Comparison of ENCODE assay signal across 16 mouse cellular contexts in genomic region chr11:114673719-114674050, GRCm38 (mm10). TPM values are rescaled to one million over a fixed set of nuclear protein-coding genes. Genes with fewer than 3 reads are reported as not detected.
DNase-seq lines count a peak whose midpoint lies in the region; ATAC-seq and TF ChIP-seq lines count a peak whose summit lies in the region.
"Had no signal": no experiment of that assay in that cellular context is flagged by ENCODE, and none has a peak within 500 bp of the region (broad histone marks: within the 10 kb centered on the region; RNA-seq: fewer than 3 reads in every experiment).

No protein-coding gene starts in this region.

- no peak for ATAC-seq in kidney, embryonic 15.5 days (replicated peaks; ENCODE audit: low FRiP score)
- no peak for ATAC-seq in forebrain, postnatal 0 days

- peak overlapping the region; percentile 18; the same call in 1 of the 2 replicates for H3K27ac ChIP-seq in kidney, embryonic 15.5 days
- peak overlapping the region; percentile 53; the same call in 1 of the 2 replicates for H3K27ac ChIP-seq in ES-E14 (ENCODE audit: insufficient read depth, low read depth, low read length, poor library complexity, severe bottlenecking)
- peak overlapping the region; percentile 9; the same call in 1 of the 2 replicates for H3K27ac ChIP-seq in limb, embryonic 10.5 days
- no peak overlapping the region for H3K27ac ChIP-seq in forebrain, postnatal 0 days (ENCODE audit: low read depth, low read length)
- H3K27ac ChIP-seq: neural tube, embryonic 12.5 days had no signal

- no peak overlapping the region for H3K4me3 ChIP-seq in kidney, embryonic 15.5 days (replicated peaks)
- peak overlapping the region; percentile 64 for H3K4me3 ChIP-seq in C2C12 (ENCODE audit: insufficient read depth, poor library complexity, severe bottlenecking)
- no peak overlapping the region for H3K4me3 ChIP-seq in ES-E14 (ENCODE audit: insufficient read depth in 1 of 2, low read depth in 1 of 2, low read length in 2 of 2, poor library complexity in 1 of 2, severe bottlenecking in 1 of 2)
- H3K4me3 ChIP-seq in limb, embryonic 10.5 days: no peak overlapping the region
- H3K4me3 ChIP-seq in forebrain, postnatal 0 days (ENCODE audit: low read depth, low read length): no peak overlapping the region
- H3K4me3 ChIP-seq: neural tube, embryonic 12.5 days had no signal

- H3K4me2 ChIP-seq in kidney, embryonic 15.5 days: no peak overlapping the region
- no peak overlapping the region for H3K4me2 ChIP-seq in forebrain, postnatal 0 days (ENCODE audit: low read depth)
- H3K4me2 ChIP-seq: neural tube, embryonic 12.5 days had no signal

- WGBS in kidney, embryonic 15.5 days: 70% methylated on average over 2 of the region's 2 CpGs
- WGBS in limb, embryonic 10.5 days: 85% methylated on average over 2 of the region's 2 CpGs
- 85% methylated on average over 2 of the region's 2 CpGs for WGBS in forebrain, postnatal 0 days

- no peak for DNase-seq in kidney, postnatal 25 days
- no peak for DNase-seq in ES-E14 (ENCODE audit: low read depth, low spot score)
- DNase-seq in limb, embryonic 10.5 days (ENCODE audit: low spot score): no peak
- no peak for DNase-seq in right cerebral cortex, postnatal 10 days (ENCODE audit: low spot score in 2 of 2)
- no peak for DNase-seq in forebrain, postnatal 0 days
- no peak for DNase-seq in spleen, postnatal 14 days (ENCODE audit: low spot score in 2 of 2)
- DNase-seq: cerebellum, postnatal 10 days; gastrocnemius, postnatal 10 days; heart, postnatal 14 days; lung, adult 18-20 months; lung, postnatal 36 days; thymus, postnatal 4 days had no signal

- peaks cover 90% of the 10 kb centered on the region for H3K79me3 ChIP-seq in C2C12 (ENCODE audit: low read depth)

- peaks cover 7% of the 10 kb centered on the region; the same call in 1 of the 2 replicates for H3K27me3 ChIP-seq in kidney, embryonic 15.5 days
- no peaks in the 10 kb centered on the region for H3K27me3 ChIP-seq in C2C12 (ENCODE audit: control insufficient read depth, insufficient read depth, insufficient read length)
- peaks cover 13% of the 10 kb centered on the region for H3K27me3 ChIP-seq in limb, embryonic 10.5 days (ENCODE audit: low read depth, poor library complexity, severe bottlenecking)
- H3K27me3 ChIP-seq in forebrain, postnatal 0 days (ENCODE audit: insufficient read depth, low read length): no peaks in the 10 kb centered on the region
- H3K27me3 ChIP-seq: Patski had no signal

- H3ac ChIP-seq in C2C12 (ENCODE audit: control insufficient read depth, insufficient read length, low read depth): peak overlapping the region; percentile 66

- peaks cover 64% of the 10 kb centered on the region for H3K4me1 ChIP-seq in kidney, embryonic 15.5 days
- peaks cover 0 to 27% of the 10 kb centered on the region in 2 experiments; a peak in 2 of 4 replicates for H3K4me1 ChIP-seq in ES-E14 (ENCODE audit: control insufficient read depth in 2 of 2, insufficient read depth in 2 of 2, low read length in 2 of 2, poor library complexity in 1 of 2)
- peaks cover 65% of the 10 kb centered on the region for H3K4me1 ChIP-seq in limb, embryonic 10.5 days
- H3K4me1 ChIP-seq in forebrain, postnatal 0 days (ENCODE audit: insufficient read depth): peaks cover 9% of the 10 kb centered on the region

- peaks cover 100% of the 10 kb centered on the region for H3K79me2 ChIP-seq in C2C12 (ENCODE audit: control insufficient read depth, insufficient read depth)

- in situ Hi-C loops in ES-E14 (cut with MboI; ENCODE audit: low sequenced_read_pairs in 2 of 2, unreplicated experiment in 2 of 2): no loop called here

- peaks cover 42% of the 10 kb centered on the region for H3K36me3 ChIP-seq in kidney, embryonic 15.5 days
- H3K36me3 ChIP-seq in C2C12 (ENCODE audit: control insufficient read depth, insufficient read depth) (peaks cover 69% of the 10 kb centered on the region), ES-E14 (ENCODE audit: control insufficient read depth, insufficient read depth, low read length, poor library complexity, severe bottlenecking) (peaks cover 49% of the 10 kb centered on the region)
- peaks cover 49% of the 10 kb centered on the region for H3K36me3 ChIP-seq in limb, embryonic 10.5 days
- peaks cover 44% of the 10 kb centered on the region for H3K36me3 ChIP-seq in forebrain, postnatal 0 days (ENCODE audit: insufficient read depth)

- no peaks in the 10 kb centered on the region for H3K9me3 ChIP-seq in kidney, embryonic 15.5 days (replicated peaks)
- H3K9me3 ChIP-seq in ES-E14 (ENCODE audit: control insufficient read depth, insufficient read depth, low read depth, low read length): no peaks in the 10 kb centered on the region
- H3K9me3 ChIP-seq in limb, embryonic 10.5 days (replicated peaks): no peaks in the 10 kb centered on the region
- no peaks in the 10 kb centered on the region for H3K9me3 ChIP-seq in forebrain, postnatal 0 days (ENCODE audit: low read length)
- H3K9me3 ChIP-seq: neural tube, embryonic 12.5 days had no signal

- no peak for TF ChIP-seq CTCF in C2C12 (IDR thresholded peaks at IDR 0.05; ENCODE audit: control insufficient read depth, insufficient read depth, insufficient read length)
- TF ChIP-seq CTCF in forebrain, postnatal 0 days (IDR thresholded peaks at IDR 0.05; ENCODE audit: low read depth): no peak

- no peak overlapping the region for H3K9ac ChIP-seq in kidney, embryonic 15.5 days
- peak overlapping the region; percentile 12; the same call in 1 of the 2 replicates for H3K9ac ChIP-seq in ES-E14 (ENCODE audit: insufficient read depth, low read depth, low read length, poor library complexity, severe bottlenecking)
- no peak overlapping the region for H3K9ac ChIP-seq in forebrain, postnatal 0 days
- H3K9ac ChIP-seq: neural tube, embryonic 12.5 days had no signal

TF ChIP-seq in C2C12, 6 proteins besides CTCF, POLR2A, EP300 and RAD21:
- no peak for TF ChIP-seq CEBPB (IDR thresholded peaks at IDR 0.05; ENCODE audit: low read depth)
- no peak for TF ChIP-seq MYOD1 (IDR thresholded peaks at IDR 0.05; ENCODE audit: control insufficient read depth, insufficient read length, low read depth)
- TF ChIP-seq FOSL1 (IDR thresholded peaks at IDR 0.05; ENCODE audit: insufficient read depth, low read length, poor library complexity, severe bottlenecking): no peak
- TF ChIP-seq MYOG (IDR thresholded peaks at IDR 0.05; ENCODE audit: control insufficient read depth, extremely low read depth, insufficient read length): no peak
- TF ChIP-seq MAX (IDR thresholded peaks at IDR 0.05): no peak
- no peak for TF ChIP-seq USF1 (IDR thresholded peaks at IDR 0.05; ENCODE audit: low read depth)

TF ChIP-seq in ES-E14, 5 proteins besides CTCF, POLR2A, EP300 and RAD21:
- TF ChIP-seq ZNF384 (IDR thresholded peaks at IDR 0.05; ENCODE audit: low read depth, low read length): no peak
- no peak for TF ChIP-seq CHD2 (IDR thresholded peaks at IDR 0.05; ENCODE audit: low read depth, low read length)
- no peak for TF ChIP-seq MAFK (IDR thresholded peaks at IDR 0.05; ENCODE audit: insufficient read depth, low read depth, low read length)
- TF ChIP-seq ZC3H11A (IDR thresholded peaks at IDR 0.05; ENCODE audit: borderline replicate concordance, low read depth, low read length): no peak
- no peak for TF ChIP-seq HCFC1 (IDR thresholded peaks at IDR 0.05; ENCODE audit: borderline replicate concordance, insufficient read depth, low read length)
TF ChIP-seq in ES-E14: peak in this region for 0.

RNA-seq across cellular contexts. Expression of gene Ttyh2, which starts 1.5 kb away (rescaled TPM):
- polyA plus RNA-seq in kidney, embryonic 15.5 days (2015; fragmentation: Nextera tagmentation; extraction: Ambion mirVana): 15.2 and 15.8 TPM in 2 replicates
- polyA plus RNA-seq in C2C12 (2012; fragmentation: generic; extraction: Trizol): 20.1 TPM
- total RNA-seq in ES-E14 (2012; rRNA removed): 16.7 and 40.0 TPM in 2 replicates
- 8.6 and 9.2 TPM in 2 replicates for polyA plus RNA-seq in limb, embryonic 10.5 days (2016; fragmentation: Nextera tagmentation; extraction: Ambion mirVana)
- total RNA-seq in forebrain, postnatal 0 days (2014; rRNA removed): 26.6 and 29.9 TPM in 2 replicates
- 24.4 and 26.4 TPM in 2 replicates for polyA plus RNA-seq in forebrain, postnatal 0 days (2015; fragmentation: Nextera tagmentation; extraction: Ambion mirVana)

RNA-seq across cellular contexts. Expression of gene Rpl38, which starts 5.4 kb away (rescaled TPM):
- polyA plus RNA-seq in kidney, embryonic 15.5 days (2015; fragmentation: Nextera tagmentation; extraction: Ambion mirVana): 1,080 and 1,196 TPM in 2 replicates
- 3,802 TPM for polyA plus RNA-seq in C2C12 (2012; fragmentation: generic; extraction: Trizol)
- 2,560 and 3,102 TPM in 2 replicates for total RNA-seq in ES-E14 (2012; rRNA removed)
- 966 and 1,201 TPM in 2 replicates for polyA plus RNA-seq in limb, embryonic 10.5 days (2016; fragmentation: Nextera tagmentation; extraction: Ambion mirVana)
- 1,173 and 2,728 TPM in 2 replicates for total RNA-seq in forebrain, postnatal 0 days (2014; rRNA removed)
- 1,003 and 1,434 TPM in 2 replicates for polyA plus RNA-seq in forebrain, postnatal 0 days (2015; fragmentation: Nextera tagmentation; extraction: Ambion mirVana)

RNA-seq across cellular contexts. Expression of gene Dnaic2, which starts 53.5 kb away (rescaled TPM):
- polyA plus RNA-seq in kidney, embryonic 15.5 days (2015; fragmentation: Nextera tagmentation; extraction: Ambion mirVana): 0.41 and 0.56 TPM in 2 replicates
- 0.27 TPM for polyA plus RNA-seq in C2C12 (2012; fragmentation: generic; extraction: Trizol)
- total RNA-seq in ES-E14 (2012; rRNA removed): 0.71 and 2.6 TPM in 2 replicates
- polyA plus RNA-seq in limb, embryonic 10.5 days (2016; fragmentation: Nextera tagmentation; extraction: Ambion mirVana): 0.13 and 0.39 TPM in 2 replicates
- total RNA-seq in forebrain, postnatal 0 days (2014; rRNA removed): 4.7 and 8.9 TPM in 2 replicates
- polyA plus RNA-seq in forebrain, postnatal 0 days (2015; fragmentation: Nextera tagmentation; extraction: Ambion mirVana): 3.1 and 4.4 TPM in 2 replicates
